Mouse (Mus musculus): ENCODE data around the gene Srgap1. TPM values are rescaled to one million over a fixed set of nuclear protein-coding genes. Genes with fewer than 3 reads are reported as not detected.

Gene Srgap1
- polyA plus RNA-seq, 1 experiment from 2014 or later = 2.3 TPM

DNA sequence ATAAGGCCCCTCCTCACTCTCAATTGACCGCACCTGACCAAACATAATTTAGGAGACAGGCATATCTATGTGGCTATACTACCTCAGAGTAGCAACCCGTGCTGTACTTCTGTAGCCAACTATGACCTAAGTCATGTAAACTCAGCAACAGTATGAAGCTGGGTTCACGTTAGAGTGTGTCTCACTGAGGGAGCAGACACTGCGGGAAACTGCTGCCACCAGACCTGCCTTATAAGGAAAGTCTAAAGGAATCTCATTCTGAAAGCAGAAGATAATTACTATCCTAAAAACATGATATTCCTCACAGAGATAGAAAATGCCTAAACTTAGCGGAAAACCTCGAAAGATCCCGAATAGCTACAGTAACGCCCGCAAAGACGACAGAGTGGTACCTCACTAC, 62.2 kb downstream of the Srgap1 start:
- no peak overlapping the region for H3K27ac ChIP-seq
- no peak overlapping the region for H3K4me2 ChIP-seq
- peaks cover 10% of the 10 kb centered on the region for H3K4me1 ChIP-seq
- H3K27me3 ChIP-seq (replicated peaks) = no peaks in the 10 kb centered on the region
- H3K9ac ChIP-seq = no peak overlapping the region
- no peaks in the 10 kb centered on the region for H3K36me3 ChIP-seq
- WGBS (ENCODE audit: insufficient replicate concordance) = 87% methylated on average over 10 of the region's 10 CpGs
- H3K9me3 ChIP-seq (replicated peaks) = no peaks in the 10 kb centered on the region
- no peak overlapping the region for H3K4me3 ChIP-seq
- ATAC-seq = no peak

DNA sequence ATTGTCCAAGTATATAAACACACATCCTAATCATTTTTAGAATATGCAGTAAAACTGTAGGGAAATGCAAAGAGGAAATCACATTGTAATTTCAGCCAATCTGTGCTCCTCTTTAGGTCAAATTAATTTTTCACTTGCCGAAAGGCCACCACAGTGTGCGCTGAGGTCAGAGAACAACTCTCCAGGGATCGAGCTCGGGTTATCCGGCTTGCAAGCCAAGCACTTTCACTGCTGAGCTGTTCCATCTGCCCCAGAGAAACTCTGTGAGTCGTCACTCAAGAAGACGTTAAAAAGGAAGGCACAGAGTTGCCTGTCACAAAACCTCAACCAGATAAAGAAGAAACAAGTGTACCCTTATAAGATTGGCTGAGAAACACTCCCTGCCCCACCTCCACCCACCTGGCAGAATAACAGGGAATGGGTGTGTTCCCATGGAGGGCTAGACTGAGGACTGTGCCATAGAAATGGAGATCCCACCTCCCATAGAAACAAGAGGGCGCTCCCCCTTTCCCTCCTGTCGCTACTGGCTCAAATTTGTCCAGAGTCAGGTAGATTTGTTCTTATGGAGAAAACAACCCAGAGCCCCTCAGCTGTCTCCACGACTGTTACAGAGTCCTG, 63.0 kb downstream of the Srgap1 start:
- no peak overlapping the region for H3K4me3 ChIP-seq
- ATAC-seq = no peak
- H3K27me3 ChIP-seq (replicated peaks) = no peaks in the 10 kb centered on the region
- WGBS (ENCODE audit: insufficient replicate concordance) = 41% methylated on average over 10 of the region's 10 CpGs
- H3K9ac ChIP-seq = no peak overlapping the region
- H3K4me1 ChIP-seq = peaks cover 10% of the 10 kb centered on the region
- no peak overlapping the region for H3K4me2 ChIP-seq
- no peaks in the 10 kb centered on the region for H3K9me3 ChIP-seq (replicated peaks)
- no peaks in the 10 kb centered on the region for H3K36me3 ChIP-seq
- no peak overlapping the region for H3K27ac ChIP-seq

DNA sequence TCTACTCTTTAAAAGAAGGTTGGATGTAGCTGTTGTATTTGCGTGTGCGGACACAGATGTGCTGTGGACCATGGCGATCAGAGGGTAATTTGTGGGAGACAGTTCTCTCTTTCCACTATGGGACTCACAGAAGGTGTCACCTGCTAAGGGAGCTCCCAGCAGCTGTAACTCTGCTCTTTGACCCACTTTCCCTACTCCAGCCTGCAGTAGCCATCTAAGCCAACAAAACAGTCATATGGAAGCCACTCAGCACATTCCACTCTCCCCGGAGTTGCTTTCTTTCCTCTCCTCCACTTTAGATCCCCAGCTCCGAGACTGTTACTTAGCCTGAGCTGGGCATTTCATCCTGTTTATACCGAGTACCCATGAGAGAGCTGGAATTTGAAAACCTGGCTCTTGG, 71.8 kb downstream of the Srgap1 start:
- Histone ChIP-seq H3K9me3 (replicated peaks) (no peaks in the 10 kb centered on the region), H3K27ac (no peak overlapping the region), H3K27me3 (replicated peaks) (no peaks in the 10 kb centered on the region), H3K4me3 (no peak overlapping the region), H3K9ac (no peak overlapping the region), H3K4me1 (peaks cover 13% of the 10 kb centered on the region), H3K4me2 (no peak overlapping the region), H3K36me3 (no peaks in the 10 kb centered on the region)
- WGBS (ENCODE audit: insufficient replicate concordance) = 75% methylated on average over 6 of the region's 6 CpGs
- no peak for ATAC-seq

DNA sequence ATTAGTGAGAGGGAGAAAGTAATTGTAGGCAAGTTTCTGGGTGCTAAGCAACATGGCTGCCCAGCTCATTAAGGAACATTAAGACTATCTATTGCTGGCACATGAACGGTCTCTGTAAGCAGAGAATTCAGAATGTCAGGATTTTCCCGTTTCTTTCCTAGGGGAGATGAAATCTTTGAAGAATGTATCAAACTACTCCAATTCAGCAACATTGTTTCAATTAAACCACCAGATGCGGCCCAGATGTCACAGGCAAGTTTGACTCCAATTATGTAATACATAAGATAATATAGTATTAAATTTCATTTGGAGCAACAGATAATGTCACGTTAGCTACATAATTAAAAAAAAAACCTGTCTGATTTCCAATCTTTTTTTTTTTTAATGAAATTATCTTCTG, 72.5 kb downstream of the Srgap1 start:
- no peaks in the 10 kb centered on the region for H3K9me3 ChIP-seq (replicated peaks)
- H3K27me3 ChIP-seq (replicated peaks) = no peaks in the 10 kb centered on the region
- H3K4me3 ChIP-seq = no peak overlapping the region
- H3K9ac ChIP-seq = no peak overlapping the region
- peaks cover 13% of the 10 kb centered on the region for H3K4me1 ChIP-seq
- H3K36me3 ChIP-seq = no peaks in the 10 kb centered on the region
- no peak overlapping the region for H3K4me2 ChIP-seq
- H3K27ac ChIP-seq = no peak overlapping the region
- ATAC-seq = no peak
- WGBS (ENCODE audit: insufficient replicate concordance) = 66% methylated on average over 4 of the region's 4 CpGs

DNA sequence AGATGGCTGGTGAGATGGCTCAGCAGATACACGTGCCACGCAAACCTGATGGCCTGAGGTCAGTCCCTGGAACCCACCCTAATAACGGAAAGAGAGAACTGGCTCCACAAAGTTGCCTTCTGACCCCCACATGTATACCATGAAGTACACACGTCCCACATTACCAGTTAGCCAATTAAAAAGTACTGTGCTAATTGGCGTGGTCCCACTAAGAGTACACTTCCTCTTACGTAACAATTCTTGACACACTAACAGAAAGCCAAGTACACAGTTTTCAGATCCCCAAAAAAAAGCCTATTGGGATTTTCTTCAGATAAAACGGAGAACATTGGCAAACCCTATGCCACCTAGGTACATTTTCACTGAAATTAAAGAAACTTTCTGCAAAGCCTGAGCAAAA, 73.8 kb downstream of the Srgap1 start:
- H3K4me3 ChIP-seq = no peak overlapping the region
- no peak for ATAC-seq
- 64% methylated on average over 7 of the region's 7 CpGs for WGBS (ENCODE audit: insufficient replicate concordance)

DNA sequence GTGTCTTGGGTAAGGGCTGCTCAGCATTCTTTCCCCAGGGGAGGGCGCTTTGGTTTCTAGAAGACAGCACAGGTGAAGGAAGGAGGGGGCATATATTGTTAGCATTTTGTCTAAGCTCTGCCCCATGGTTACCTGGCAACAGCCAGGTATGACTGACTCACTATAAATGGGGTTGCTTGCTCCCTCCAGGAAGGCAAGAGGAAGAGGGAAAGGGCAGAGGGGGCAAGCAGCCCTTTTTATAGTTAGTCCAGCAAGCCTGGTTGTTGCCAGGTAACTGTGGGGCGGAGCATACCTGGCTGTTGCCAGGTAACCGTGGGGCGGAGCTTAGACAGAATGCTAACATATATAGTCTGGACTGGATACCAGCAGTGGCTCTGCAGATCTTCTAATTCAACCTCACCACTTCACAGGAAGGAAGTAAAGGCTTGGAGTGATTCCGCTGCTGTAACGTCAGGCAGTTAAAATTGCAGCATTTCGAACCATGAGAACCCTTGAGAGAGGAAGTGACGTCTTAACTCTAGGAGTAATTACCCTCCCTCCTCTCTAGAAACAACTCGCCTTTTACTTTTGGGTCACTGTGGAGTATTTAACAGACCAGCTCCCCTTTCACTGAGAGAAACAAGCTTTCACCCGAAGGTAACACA, 74.7 kb downstream of the Srgap1 start:
- no peak for ATAC-seq
- no peaks in the 10 kb centered on the region for H3K27me3 ChIP-seq (replicated peaks)
- no peaks in the 10 kb centered on the region for H3K9me3 ChIP-seq (replicated peaks)
- H3K36me3 ChIP-seq = no peaks in the 10 kb centered on the region
- no peak overlapping the region for H3K4me2 ChIP-seq
- H3K4me3 ChIP-seq = no peak overlapping the region
- peaks cover 25% of the 10 kb centered on the region for H3K4me1 ChIP-seq
- no peak overlapping the region for H3K9ac ChIP-seq
- H3K27ac ChIP-seq = no peak overlapping the region
- WGBS (ENCODE audit: insufficient replicate concordance) = 55% methylated on average over 10 of the region's 10 CpGs

More for the DNA sequence above, 73.8 kb downstream of the Srgap1 start:
- Histone ChIP-seq H3K36me3 (no peaks in the 10 kb centered on the region), H3K9me3 (replicated peaks) (no peaks in the 10 kb centered on the region), H3K4me2 (no peak overlapping the region), H3K27me3 (replicated peaks) (no peaks in the 10 kb centered on the region), H3K9ac (no peak overlapping the region), H3K27ac (no peak overlapping the region), H3K4me1 (peaks cover 23% of the 10 kb centered on the region)

DNA sequence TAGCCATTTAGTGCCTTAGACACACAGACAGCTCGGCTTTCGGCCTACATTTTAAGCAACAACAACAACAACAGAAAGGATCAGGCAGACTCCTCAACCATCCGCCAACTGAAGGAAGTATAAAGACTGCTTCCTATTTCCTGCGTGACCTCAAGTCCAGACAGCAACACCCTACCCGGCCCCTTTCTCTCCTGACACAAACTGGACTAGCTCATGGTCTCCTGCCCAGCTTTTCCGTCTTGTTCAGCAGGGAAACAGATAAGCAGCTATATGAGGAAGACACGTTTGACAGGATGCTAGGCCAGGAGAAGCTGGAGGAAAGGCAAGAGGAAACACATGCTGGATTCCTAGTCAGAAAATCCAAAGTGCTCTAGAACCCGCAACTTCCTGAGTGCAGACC, 75.5 kb downstream of the Srgap1 start:
- ATAC-seq = 0 out of 2 replicates have a peak, but pooled peaks have one; percentile 22
- H3K4me1 ChIP-seq = peaks cover 25% of the 10 kb centered on the region
- no peaks in the 10 kb centered on the region for H3K36me3 ChIP-seq
- H3K9ac ChIP-seq = no peak overlapping the region
- 32% methylated on average over 8 of the region's 8 CpGs for WGBS (ENCODE audit: insufficient replicate concordance)
- H3K4me3 ChIP-seq = no peak overlapping the region
- no peaks in the 10 kb centered on the region for H3K27me3 ChIP-seq (replicated peaks)
- no peak overlapping the region for H3K4me2 ChIP-seq
- no peaks in the 10 kb centered on the region for H3K9me3 ChIP-seq (replicated peaks)
- 0 out of 2 replicates have a peak overlapping the region, but pooled peaks have one; percentile 2 for H3K27ac ChIP-seq

DNA sequence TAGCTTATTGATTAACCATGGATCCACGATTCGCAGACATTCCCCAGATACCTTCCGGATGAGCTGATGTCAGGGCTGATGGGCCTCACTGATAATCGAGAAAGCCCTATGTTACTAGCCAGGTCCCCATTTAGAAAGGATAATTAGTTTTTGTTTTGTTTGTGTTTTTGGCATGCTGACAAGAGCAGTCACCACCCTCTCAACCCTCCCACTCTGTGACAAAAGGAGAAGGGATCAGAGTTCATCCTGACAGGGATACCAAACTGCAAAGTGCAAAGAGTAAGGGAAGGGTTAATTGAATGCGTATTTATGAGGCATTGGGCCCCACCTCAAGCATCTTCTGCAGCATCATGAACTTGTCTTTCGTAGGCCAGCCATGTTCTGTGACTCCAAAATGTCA, 76.2 kb downstream of the Srgap1 start:
- ATAC-seq = no peak

DNA sequence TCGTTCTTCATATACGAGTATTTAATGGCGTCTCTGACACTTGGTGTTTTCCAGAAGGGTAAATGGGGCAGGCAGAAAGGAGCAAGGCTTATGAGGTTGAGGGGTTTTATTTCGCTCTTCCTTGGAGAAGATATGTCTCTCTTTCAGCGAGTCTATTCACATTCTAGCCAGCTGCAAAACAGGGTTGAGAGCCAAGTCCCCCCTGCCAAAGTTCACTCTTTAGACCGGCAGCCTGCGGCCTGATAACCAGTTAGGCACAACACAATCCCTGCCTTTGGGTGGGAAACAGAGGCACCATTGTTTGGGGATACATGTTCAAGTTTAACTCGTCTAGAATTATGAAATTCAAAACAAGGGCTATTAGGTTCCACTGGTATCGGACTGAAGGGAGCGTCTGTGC, 83.0 kb downstream of the Srgap1 start:
- 71% methylated on average over 10 of the region's 10 CpGs for WGBS (ENCODE audit: insufficient replicate concordance)
- no peak overlapping the region for H3K27ac ChIP-seq
- no peak overlapping the region for H3K9ac ChIP-seq
- H3K36me3 ChIP-seq = no peaks in the 10 kb centered on the region
- no peaks in the 10 kb centered on the region for H3K9me3 ChIP-seq (replicated peaks)
- ATAC-seq = no peak
- no peak overlapping the region for H3K4me2 ChIP-seq
- H3K4me1 ChIP-seq = peaks cover 15% of the 10 kb centered on the region
- no peak overlapping the region for H3K4me3 ChIP-seq
- H3K27me3 ChIP-seq (replicated peaks) = no peaks in the 10 kb centered on the region

More for the DNA sequence above, 76.2 kb downstream of the Srgap1 start:
- Histone ChIP-seq H3K4me1 (peaks cover 25% of the 10 kb centered on the region), H3K4me3 (no peak overlapping the region), H3K36me3 (no peaks in the 10 kb centered on the region), H3K27ac (no peak overlapping the region), H3K27me3 (replicated peaks) (no peaks in the 10 kb centered on the region), H3K4me2 (no peak overlapping the region), H3K9me3 (replicated peaks) (no peaks in the 10 kb centered on the region), H3K9ac (no peak overlapping the region)
- 74% methylated on average over 6 of the region's 6 CpGs for WGBS (ENCODE audit: insufficient replicate concordance)

DNA sequence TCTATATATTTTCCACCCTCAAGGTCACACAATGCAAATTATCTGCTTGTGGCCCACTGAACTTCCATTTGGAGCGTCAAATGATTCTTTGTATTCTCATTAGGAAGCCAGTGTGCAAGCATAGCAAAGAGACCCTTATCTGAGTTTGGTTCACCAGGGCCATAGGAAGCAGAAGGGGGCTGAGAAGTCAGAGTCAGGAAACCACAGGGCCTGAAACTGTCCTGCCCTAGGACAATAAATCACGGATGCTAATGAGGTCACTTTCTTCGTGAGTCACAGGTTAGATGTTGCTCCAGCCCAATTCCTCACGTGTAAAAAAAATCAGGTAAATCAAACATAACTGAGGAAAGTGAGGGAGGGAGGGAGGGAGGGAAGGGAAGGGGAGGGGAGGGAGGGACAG, 85.1 kb downstream of the Srgap1 start:
- WGBS (ENCODE audit: insufficient replicate concordance) = 6% methylated on average over 4 of the region's 4 CpGs
- Histone ChIP-seq H3K4me1 (peaks cover 6% of the 10 kb centered on the region; the same call in 1 of the 2 replicates), H3K27ac (no peak overlapping the region), H3K4me2 (no peak overlapping the region), H3K9me3 (replicated peaks) (no peaks in the 10 kb centered on the region), H3K36me3 (no peaks in the 10 kb centered on the region), H3K4me3 (no peak overlapping the region), H3K27me3 (replicated peaks) (no peaks in the 10 kb centered on the region), H3K9ac (no peak overlapping the region)
- no peak for ATAC-seq

DNA sequence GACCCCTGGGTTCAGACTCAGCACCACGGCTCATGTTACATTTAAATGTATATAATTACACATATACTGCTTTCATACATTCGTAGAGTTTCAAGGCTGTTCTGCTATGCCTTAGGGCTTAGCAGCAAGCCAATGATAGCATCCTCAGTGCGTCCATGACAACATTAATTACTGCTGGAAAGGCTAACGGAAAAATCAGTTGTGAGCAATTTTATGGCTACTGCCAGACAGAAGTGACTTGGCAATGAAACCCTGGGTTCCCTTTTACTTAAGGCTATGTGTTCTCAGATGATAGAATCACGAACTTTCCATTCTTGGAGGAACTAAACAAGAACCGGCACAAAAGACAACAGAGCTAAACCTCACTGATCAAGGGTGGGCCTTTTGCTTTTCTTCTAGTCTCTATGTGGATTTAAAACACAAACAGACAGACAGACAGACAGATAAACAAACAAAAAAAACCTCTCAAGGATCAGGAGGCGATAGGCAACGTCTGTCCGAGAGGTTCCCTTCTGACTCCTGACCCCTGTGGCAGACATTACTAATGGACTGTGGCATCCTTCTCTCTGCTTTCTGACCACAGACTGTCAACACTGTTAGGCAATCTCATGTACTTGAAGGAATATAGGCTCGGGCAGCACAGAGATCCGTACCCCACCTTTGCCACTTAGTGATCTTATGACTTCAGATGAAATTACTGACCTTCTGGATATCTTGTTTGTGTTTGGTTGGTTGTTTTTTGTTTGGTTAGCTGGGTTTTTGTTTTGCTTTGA, 85.8 kb downstream of the Srgap1 start:
- ATAC-seq = no peak
- no peak overlapping the region for H3K9ac ChIP-seq

DNA sequence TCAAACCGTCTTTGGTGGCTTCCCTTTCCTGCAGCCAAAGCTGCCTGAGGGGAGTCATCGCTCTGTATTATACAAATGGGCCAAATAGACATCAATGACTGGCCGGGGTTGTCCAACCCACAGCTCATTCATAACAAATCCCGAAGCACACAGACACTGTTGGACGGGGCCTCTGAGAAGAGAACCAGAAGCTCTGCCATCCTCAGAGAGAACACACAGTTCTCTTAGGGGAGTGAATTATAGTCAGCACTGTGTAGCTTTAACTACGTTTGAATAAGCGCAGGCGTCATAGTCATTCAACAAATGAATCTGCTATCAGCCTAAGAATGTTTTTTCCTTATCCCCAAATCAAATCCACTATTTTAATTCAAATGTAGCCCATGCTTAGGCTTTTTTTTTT, 88.4 kb downstream of the Srgap1 start:
- H3K36me3 ChIP-seq = no peaks in the 10 kb centered on the region
- WGBS (ENCODE audit: insufficient replicate concordance) = 77% methylated on average over 8 of the region's 8 CpGs

More for the DNA sequence above, 85.8 kb downstream of the Srgap1 start:
- Histone ChIP-seq H3K4me2 (no peak overlapping the region), H3K36me3 (no peaks in the 10 kb centered on the region), H3K4me3 (no peak overlapping the region), H3K27me3 (replicated peaks) (no peaks in the 10 kb centered on the region), H3K27ac (no peak overlapping the region), H3K4me1 (peaks cover 6% of the 10 kb centered on the region; the same call in 1 of the 2 replicates), H3K9me3 (replicated peaks) (no peaks in the 10 kb centered on the region)
- WGBS (ENCODE audit: insufficient replicate concordance) = 27% methylated on average over 11 of the region's 11 CpGs

More for the DNA sequence above, 88.4 kb downstream of the Srgap1 start:
- no peaks in the 10 kb centered on the region for H3K27me3 ChIP-seq (replicated peaks)
- H3K27ac ChIP-seq = no peak overlapping the region
- H3K4me3 ChIP-seq = no peak overlapping the region
- H3K4me1 ChIP-seq = peaks cover 6% of the 10 kb centered on the region; the same call in 1 of the 2 replicates
- no peak for ATAC-seq
- no peak overlapping the region for H3K4me2 ChIP-seq
- H3K9ac ChIP-seq = no peak overlapping the region
- no peaks in the 10 kb centered on the region for H3K9me3 ChIP-seq (replicated peaks)
